Mouse (Mus musculus): ENCODE measurements around the gene Ggt1.
"Not testable (repeated sequence)": the region's sequence is repeated elsewhere in the genome, so short reads cannot be mapped to it uniquely, and the experiment has no call there.

Gene Ggt1

DNA sequence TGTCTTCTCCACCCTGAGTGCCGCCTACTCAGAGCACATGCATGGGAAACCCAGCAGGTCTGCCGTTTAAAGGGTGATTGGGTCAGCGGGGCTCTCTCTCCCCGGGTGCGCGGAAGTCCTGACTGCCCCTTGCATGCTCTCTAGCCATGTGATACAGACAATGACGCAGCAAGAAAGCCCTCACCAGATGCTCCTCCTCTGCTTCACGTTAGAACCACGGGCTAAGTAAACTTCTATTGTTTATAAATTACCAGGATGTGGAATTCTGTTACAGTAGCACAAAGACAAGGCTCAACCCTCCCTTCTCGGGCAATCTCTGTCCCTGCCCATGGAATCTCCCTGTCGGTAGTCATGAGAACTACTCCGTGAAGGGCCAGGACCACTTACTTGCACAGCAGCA lies 10.2 kb upstream of the Ggt1 start:
- DNase-seq = no peak

DNA sequence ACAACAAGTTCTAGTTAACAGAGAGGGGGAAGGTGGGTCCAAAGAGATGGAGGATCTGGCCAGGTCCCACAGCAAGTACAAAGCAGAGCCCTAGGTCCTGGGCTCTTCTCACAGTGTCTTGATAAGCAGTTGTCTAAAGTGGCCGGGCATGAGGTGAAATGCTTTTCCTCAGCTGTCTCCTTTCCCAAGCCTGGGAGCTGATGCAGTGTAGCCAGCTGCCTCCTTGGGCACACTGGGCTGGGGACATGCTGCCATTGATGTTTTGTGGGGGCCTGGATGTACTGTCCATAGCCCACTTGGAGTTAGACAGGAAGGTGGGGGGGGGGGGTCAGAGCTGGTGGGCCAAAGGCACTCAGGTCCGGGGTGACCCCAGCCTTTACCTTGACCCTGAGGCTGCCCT lies 9.3 kb upstream of the Ggt1 start:
- no peak for DNase-seq

DNA sequence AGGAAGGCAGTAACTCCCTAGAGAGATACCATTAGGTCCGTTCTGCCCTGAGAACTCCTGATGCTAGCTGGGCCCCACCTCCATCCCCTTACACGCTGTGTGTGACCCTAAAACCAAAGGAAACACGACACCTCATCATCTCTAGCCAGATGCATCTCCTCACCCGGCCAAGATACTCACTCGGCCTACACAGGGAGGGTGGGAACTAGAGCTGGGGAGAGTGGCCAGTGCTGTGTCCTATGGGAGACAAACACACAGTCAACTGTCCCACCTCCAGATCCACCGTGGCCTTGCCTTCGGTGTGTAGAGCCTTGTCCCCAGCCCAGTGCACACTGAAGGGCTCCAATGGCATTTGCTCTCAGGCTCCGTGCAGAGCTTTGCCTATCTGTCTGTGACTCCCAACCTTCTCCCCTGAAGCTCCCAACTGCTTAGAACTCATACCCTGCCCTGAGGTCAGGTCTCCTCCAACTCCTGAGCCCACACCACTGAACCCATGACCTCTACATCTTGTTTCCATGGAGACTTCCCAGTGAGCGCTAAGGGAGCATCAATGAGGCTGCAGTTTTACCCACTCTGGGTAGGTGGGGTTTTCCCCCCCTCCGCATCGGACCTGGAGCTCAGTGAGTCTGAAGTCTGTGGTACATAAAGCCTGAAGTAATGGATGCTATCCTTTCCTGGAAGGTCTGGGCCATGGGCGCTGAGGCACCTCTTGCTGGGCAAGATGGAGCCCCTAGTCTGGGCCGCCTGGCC lies 8.5 kb upstream of the Ggt1 start:
- no peak for DNase-seq

DNA sequence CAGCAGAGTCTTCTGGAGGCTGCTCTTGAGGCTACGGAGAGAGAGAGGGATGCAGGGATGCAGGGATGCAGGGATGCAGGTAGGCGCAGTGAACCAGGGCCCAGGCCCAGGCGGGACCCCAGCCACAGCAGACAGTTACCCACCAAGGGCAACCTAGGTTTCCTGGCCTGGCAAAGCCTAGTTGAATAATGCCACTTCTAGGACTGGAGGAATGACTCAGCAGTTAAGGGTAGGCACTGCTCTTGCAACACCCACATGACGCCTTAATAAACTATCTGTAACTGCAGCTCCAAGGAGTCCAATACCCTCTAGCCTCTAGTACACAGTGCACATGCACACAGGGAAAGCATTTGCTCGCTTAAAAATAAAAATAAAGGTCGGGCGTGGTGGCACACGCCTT lies 7.3 kb upstream of the Ggt1 start:
- no peak for DNase-seq

DNA sequence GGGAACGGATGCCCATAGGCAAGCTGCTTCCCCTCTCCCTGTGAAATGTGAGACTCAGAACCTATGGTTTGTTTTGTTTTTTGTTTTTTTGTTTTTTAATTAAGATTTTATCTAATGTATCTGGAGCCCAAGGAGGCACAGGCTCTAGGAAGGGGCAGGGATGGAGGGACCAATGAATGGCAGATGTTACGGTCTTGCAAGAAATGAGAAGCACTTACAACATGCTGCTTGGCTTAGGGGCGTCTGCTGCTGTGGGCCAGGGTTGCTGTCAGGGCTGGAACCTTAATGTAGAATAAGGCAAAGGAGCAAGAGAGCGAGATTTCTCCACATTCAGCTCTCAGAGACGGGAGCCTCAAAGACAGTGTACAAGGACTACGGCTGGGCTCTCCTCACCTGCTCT lies 5.8 kb upstream of the Ggt1 start:
- no peak for DNase-seq

DNA sequence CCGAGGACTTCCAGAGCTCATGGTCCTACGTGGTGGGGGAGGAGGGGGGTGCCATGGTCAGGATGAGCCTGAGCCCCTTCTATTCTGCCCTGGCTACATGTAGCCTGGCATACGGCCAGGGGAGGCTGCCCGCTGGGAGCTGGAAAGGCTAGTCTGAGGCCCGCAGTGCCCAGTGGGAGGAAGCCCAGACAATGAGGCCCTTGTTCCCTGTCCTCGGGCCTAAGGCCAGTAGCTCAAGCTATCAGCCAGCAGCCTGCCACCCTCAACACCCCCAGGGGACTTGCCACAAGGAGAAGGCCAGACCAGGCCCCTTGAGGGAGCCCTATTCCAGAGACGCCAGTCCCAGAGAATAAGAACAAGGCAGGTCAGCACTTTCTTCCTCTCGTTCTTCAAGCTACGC lies 5.4 kb upstream of the Ggt1 start:
- DNase-seq = peak; percentile 51 to 71

DNA sequence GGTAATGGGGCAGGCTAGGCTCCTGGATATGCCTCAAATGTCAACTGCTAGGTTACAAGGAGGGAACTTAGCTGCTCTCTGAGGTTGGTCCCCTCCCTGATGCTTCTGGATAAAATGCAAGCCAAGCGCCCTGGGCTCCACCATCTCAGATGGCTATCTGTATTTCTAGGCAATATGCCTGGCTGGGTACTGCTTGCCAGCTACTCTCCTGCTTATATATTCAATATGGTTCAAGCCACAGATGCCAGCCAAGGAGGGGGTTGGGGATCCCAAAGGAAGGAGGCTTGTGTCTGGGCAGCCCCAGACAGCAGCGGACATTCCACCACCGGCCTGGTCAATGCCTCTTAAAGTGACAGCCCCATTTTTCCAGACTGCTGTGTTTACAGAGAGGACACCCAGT lies 2.9 kb upstream of the Ggt1 start:
- peak; percentile 80 to 86 for DNase-seq

DNA sequence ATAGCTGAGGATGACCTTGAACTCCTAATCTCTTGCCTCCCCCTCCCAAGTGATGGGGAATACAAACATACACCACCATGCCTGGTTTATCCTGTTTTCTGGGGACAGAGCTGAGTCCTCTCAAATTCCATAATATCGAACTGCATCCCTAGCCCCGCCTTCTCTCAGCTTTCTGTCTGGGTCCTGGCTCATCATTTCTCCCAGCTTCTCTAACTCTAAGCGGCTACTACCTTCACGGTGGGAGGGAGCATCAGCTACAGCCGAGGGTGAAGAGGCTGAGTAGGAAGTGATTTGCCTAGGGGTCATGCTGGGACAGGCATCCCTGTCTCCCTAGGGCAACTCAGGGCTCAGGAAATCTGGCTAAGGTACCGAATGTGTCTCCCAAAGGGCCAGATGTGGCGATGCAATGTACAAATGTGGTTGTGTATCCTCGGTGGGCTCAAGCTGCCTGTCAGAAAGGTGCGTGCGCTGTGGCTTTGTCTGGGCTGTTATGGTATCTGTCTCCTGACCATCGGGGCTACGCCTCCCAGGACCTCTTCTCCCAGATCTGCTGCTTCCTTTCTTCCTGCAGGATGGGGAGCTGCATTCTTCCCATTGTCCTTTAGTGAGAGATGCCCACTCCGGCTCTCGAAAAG lies 2.2 kb upstream of the Ggt1 start:
- no peak for DNase-seq

DNA sequence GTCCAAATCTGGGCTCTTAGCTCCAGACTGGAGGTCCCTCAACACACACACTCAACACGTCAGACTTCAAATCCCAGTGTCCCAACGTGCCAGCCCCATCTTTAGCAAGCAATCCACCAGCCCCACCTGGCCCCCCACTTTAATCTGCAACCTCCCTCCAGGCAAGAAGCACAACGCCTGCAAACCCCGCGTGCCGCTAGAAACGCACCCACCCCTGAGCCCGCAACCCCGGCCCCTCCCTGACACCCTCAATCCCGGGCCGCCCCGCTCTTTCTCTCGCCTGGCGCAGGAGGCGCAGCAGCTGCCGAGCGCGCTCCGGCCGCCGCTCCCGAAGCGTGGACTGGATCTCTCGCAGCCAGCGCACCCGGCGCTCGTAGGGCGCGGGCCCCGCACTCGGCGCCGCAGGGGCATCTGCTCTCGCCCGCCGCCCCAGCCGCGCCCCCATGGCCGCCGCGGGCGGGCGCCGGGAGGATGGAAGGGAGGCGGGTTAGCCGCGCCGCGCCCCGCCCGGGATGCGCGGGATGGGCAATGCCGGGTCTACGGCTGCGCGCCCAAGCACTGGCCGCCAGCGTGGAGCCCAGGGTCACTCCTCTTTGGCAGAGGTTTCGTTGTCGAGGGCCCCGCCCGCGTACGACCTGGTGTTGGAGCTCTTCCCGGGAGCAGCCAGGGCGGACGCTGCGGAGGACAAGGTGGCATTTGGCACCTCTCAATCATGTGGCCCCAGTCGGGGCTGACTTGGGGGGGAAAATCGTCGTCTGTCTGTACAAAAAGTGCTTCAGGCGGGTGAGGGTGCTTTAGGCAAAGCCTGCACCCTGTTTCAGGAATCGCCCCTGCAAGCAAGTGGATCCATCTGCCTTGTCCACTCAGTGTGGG lies 1.5 kb upstream of the Ggt1 start, which contains the start of gene Lrrc75b:
Gene Lrrc75b, minus strand, starts transcription at position 655 of the 873 bp plus-strand sequence.
- peak; percentile 87 to 89 for DNase-seq

DNA sequence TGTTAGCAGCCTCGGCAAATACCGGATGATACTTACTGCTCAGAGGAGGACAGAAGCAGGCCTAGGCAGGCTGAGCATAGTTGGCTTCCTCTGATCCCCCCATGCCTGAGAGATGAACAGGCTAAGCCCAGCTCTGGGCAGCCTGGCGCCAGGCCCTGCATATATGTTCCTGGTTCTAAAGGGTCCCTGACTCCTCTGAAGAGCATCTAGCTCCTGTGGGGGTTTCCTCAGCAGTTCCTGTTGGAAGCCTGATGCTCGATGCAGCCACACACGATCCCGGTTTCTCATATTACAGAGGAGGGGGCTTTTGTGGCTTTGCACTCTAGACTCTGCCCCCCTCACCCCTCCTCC lies 880 bp upstream of the Ggt1 start:
- DNase-seq = no peak

DNA sequence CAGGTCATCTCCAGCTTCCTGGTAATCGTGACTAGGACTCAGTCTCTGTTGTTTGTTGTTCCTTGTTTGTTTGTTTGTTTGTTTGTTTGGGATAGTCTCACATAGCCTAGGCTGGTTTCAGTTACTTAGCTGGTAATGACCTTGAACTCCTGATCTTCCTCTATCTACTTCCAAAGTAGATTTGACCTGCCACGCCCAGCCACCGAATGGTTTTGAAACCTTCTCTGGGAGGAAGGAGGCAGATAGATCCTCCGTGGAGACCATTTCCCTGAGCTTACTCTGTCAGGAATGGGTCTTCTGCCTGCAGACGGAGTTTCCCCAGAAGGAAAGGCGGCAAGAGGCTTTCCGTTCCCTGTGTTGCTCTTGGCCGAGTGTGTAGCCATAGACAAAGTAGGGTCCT lies 1.2 kb downstream of the Ggt1 start:
- DNase-seq = no peak

DNA sequence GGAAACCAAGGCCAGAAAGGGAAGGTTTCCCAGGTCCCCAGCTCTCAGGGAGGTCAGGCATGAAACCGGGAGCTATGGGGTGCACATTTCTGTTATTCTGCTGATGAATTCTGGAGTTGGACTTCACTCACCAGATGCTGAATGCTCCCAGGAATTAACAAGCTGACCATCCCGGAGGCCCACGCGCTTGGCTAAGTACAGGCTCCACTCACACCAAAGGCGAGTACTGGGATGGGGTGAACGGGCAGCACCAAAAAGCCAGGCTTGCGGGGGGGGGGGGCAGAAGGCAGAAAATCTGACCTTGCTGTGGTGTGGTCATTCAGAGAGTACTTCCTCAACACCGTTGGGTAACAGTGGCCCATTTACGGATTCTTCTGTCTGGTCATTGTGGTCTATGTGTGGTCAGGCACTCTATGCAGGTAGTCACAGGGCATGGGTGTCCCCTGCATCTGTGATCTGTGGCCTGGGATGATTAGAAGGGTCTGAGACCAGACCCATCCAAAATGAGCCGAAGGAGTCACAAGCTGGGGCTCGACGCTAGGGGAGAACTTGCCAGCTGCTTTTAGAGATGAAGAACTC lies 3.4 kb downstream of the Ggt1 start:
- no peak for DNase-seq

DNA sequence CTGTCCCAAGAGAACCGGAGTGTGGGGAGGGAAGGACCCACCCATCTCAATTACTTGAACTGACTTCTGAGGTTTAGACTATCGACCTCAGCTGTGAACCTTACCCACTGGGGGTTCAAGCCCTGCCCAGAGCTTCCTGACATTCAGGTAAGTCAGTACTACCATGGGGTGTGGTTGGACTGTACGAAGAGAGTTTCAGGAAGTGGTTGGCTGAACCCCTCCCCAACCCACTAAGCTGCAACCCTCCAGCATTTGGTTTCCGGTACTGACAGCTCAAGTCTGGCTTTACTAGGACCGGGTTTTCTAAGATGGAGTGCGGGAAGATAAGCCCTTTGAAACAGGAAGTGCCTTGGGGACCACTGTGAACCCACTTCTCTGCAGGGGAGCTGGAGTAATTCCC lies 4.0 kb downstream of the Ggt1 start:
- DNase-seq = no peak

DNA sequence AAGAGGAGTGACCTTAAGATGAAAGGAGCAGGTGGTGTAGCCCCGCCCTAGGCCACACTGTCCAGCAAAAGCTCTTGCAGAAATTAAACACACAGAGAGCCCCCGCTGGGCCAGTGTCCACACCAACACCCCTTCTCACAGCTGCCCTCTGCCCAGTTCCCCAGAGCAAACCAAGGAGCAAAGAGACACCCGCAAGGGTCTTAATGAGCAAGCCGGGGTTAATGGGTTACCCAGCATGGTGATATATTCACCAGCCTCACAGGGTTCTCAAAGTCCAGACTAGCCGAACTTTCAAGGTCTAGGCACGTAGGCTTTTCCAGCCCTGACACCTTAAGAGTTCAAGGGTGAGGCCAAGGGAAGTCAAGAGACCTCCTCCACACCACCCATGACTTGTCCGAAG lies 4.5 kb downstream of the Ggt1 start:
- no peak for DNase-seq

DNA sequence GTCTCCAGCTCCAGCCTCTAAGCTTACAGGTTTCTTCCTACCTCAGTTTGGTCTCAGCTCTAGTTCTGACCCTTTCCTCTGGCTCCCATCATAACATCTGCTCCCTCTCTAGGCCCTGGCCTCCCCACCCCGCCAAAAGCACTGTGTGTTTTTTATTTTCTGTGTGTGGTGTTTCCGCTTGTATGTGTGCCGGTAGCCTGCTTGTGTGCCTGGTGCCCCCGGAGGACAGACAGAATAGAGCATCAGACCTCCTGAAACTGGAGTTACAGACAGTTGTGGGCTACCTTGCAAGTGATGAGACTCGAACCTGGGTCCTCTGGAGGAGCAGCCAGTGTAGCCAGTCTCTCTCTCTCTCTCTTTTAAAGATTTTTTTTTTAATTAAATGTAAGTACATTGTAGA lies 4.9 kb downstream of the Ggt1 start:
- no peak for DNase-seq

DNA sequence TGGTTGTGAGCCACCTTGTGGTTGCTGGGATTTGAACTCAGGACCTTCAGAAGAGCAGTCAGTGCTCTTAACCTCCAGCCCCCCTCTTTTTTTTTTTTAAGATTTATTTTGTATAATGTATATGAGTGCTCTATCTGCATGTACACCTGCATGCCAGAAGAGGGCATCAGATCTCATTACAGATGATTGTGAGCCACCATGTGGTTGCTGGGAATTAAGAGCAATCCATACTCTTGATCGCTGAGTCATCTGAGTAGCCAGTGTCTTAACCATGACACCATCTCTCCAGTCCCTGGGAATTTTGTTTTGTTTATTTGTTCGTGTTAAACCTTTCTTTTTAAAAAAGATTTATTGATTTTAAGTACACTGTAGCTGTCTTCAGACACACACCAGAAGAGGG lies 5.4 kb downstream of the Ggt1 start:
- DNase-seq = not testable (repeated sequence)

DNA sequence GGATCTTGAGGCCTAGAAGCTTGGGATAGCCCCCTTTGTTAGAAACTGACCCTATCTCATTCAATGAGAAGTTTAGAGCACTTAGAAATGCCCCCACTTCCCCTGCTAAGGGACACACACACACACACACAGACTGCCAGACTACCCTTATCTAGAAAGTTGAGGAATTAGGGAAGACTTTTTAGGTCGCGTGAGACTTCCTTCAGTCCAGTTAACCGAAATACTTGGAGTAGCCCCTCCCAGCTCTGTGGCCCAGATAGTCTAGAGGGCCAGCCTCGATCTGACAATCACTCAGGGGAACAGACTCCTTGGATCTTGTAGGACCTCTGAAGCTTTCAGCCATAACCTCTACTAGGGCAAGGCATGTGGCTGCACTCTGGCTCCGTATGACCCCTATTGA lies 6.6 kb downstream of the Ggt1 start:
- no peak for DNase-seq

DNA sequence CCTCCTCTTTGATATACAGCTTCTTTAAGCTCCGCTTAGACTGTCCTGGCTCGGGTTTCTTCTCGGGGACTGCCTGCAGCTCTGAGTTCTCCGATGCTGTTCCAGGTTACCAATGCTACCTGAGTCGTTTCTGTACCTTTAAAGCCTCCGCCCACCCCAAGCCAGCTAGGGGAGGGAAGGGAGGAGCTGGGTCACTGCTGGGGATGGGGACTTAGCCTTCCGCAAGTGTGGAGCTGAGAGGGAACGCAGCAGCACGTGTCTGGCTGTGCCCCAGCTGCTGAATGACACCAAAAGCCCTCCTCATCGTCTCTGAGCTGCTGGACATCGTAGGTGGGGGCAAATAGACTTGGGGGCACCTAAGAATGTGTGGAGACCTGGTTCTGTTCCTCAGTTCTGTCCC lies 7.0 kb downstream of the Ggt1 start:
- DNase-seq = no peak

DNA sequence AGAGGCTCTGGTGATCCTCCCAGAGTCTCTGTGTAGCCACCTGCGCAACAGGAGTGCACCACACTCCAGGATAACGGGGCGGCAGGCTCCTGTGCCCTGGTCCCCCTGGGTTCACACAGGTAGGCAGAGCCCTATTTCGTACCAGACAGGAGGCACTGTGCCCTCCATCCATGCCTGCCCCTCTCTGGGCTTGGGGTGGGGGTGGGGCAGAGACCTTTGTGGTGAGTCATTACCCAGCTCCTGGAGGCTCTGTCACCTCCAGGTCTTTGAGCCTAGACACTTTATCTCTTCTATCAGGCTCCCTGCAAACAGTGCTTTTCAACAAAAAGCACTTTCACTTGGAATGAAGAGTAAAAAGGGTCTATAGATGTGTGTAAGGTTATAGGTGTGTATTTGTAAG lies 7.4 kb downstream of the Ggt1 start:
- DNase-seq = no peak

DNA sequence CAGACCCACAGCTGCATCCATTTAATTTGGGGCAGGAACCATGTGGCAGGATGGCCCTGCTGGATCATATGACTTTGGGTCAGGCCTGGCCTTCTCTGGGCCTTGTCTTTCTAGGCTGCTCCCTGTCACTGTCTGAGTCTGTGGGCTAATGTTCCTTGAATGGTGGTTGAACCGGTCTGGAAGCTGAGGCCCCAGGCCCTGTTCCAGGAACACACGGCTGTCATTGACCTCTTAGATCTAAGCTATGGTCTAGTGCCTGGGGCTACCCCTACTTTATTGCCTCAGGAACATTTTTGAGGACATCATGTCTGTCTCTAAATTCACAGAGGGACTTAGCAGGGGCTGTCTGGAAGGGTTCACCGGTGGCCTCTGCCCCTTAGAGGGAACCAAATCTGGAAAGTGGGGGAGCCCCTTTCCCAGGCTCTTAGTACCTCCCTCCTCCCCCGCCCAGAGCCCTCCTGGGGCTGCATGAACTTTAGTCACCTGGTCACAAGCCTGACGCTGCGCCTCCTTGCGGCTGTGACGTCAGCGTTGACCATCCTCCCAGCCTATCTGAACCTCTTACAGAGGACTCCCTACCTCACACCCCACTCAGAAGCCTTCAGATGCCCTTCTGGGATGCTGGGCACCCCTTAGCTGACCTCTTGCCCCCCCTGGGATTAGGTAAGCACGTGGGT lies 9.7 kb downstream of the Ggt1 start:
- DNase-seq = no peak

DNA sequence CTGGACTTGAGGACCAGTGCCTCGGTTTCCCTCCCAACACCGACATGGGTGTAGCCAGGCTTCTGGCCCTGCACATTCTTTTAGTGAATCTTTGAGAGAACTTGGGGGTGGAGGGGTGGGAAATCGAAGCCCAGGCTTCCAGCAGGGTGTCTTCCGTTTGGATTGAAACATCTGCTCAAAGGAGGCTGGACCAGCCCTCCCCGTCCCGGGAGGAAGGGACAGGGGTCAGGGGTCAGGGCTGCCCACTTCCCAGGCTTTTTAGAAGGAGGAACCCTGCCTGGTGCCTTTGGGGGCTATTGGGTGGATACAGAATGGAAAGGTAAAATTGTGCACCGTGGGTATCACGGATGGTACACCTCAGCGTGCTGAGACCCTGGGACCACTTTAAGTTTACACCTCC lies 10.5 kb downstream of the Ggt1 start:
- no peak for DNase-seq

DNA sequence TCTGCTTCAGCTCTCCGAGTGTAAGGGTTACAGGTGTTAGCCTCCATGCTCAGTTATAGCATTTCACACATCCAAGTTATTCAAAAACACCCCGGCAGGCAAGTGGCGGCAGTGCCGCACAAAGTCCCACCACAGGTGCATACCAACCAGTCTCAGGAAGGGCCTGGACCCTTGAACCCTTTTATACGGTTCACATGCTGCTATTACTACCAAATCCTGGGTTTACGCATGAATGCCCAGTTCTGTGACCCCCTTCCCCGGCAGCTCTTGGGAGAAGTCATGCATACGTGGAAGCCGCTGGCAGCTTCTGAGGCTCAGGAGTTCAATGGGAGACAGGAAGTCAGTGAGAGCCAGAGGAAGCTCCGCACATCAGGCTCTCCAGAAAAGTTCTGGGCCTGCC lies 11.8 kb downstream of the Ggt1 start:
- DNase-seq = no peak

DNA sequence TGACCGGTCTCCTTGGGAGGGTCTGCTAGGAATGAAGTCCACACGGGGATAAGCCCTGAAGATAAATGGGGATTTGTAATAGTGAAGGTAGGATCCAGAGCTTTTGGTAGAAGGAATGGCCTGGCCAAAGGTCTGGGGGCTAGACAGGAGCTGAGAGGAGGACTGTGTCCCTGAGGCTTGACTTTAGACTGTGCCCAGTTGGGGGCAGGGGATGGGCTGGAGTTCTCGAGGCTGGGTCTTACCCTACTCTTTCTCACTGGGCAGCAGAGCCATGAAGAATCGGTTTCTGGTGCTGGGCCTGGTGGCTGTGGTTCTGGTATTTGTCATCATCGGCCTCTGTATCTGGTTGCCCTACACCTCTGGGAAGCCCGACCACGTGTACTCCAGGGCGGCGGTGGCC lies 12.6 kb downstream of the Ggt1 start:
- DNase-seq = no peak
